Mouse (Mus musculus) MEL (cell line): ENCODE measurements around the gene Mast3. TPM values are rescaled to one million over a fixed set of nuclear protein-coding genes. Genes with fewer than 3 reads are reported as not detected.

Experiments
- DNase-seq: peaks from one replicate; pipeline ENCODE4 v3.0.0; 2011; ENCODE audit warnings: low read depth, low spot score
- H3K27ac ChIP-seq: 2 replicates; pipeline ENCODE4 v1.5.1; 2012; ENCODE audit warnings: low read depth, mild to moderate bottlenecking, control low read depth, low read length, moderate library complexity; ENCODE audit not compliant: control insufficient read depth
- H3K27me3 ChIP-seq, 2 experiments: fragments of 150-350 bp in 1 of 2; sonication (generic) in 1 of 2; 2 replicates each; pipeline ENCODE4 v1.6.1; 2012; ENCODE audit warnings: low read length in 2 of 2, mild to moderate bottlenecking in 2 of 2, improper control_type of control experiment in 1 of 2, moderate library complexity in 1 of 2; ENCODE audit not compliant: insufficient read depth in 2 of 2, control insufficient read depth in 1 of 2
- H3K36me3 ChIP-seq, 2 experiments: 2 replicates each; pipeline ENCODE4 v1.6.1; 2012 to 2014; ENCODE audit warnings: low read length in 2 of 2, improper control_type of control experiment in 1 of 2, inconsistent platforms in 1 of 2, mild to moderate bottlenecking in 1 of 2; ENCODE audit not compliant: insufficient read depth in 2 of 2, control insufficient read depth in 1 of 2
- H3K4me1 ChIP-seq, 2 experiments: fragments of 150-350 bp in 1 of 2; sonication (generic) in 1 of 2; 2 replicates each; pipeline ENCODE4 v1.6.1; 2012; ENCODE audit warnings: low read length in 2 of 2, improper control_type of control experiment in 1 of 2, mild to moderate bottlenecking in 1 of 2; ENCODE audit not compliant: insufficient read depth in 2 of 2, control insufficient read depth in 1 of 2
- H3K4me3 ChIP-seq, 2 experiments: fragments of 150-350 bp in 1 of 2; sonication (generic) in 1 of 2; 2 replicates each; pipeline ENCODE4 v1.5.1; 2012; ENCODE audit warnings: low read depth in 2 of 2, low read length in 2 of 2, mild to moderate bottlenecking in 2 of 2, moderate library complexity in 2 of 2, control low read depth in 1 of 2, improper control_type of control experiment in 1 of 2; ENCODE audit not compliant: control insufficient read depth in 1 of 2, insufficient read depth in 1 of 2
- H3K79me2 ChIP-seq: 2 replicates; pipeline ENCODE4 v1.6.1; 2012; ENCODE audit warnings: mild to moderate bottlenecking, low read length, moderate library complexity; ENCODE audit not compliant: control insufficient read depth, poor library complexity, insufficient read depth
- H3K9ac ChIP-seq: 2 replicates; pipeline ENCODE4 v1.6.1; 2012; ENCODE audit warnings: low read depth, mild to moderate bottlenecking, control low read depth, low read length, moderate library complexity; ENCODE audit not compliant: control insufficient read depth, poor library complexity, severe bottlenecking
- H3K9me3 ChIP-seq: fragments of 150-350 bp; sonication (generic); replicated peaks from 2 replicates; pipeline ENCODE4 v1.6.1; 2012; ENCODE audit warnings: mild to moderate bottlenecking, low read length, improper control_type of control experiment, moderate library complexity; ENCODE audit not compliant: insufficient read depth
- CHD2 ChIP-seq: IDR thresholded peaks from 2 replicates; pipeline ENCODE4 v1.6.1; 2011; ENCODE audit warnings: low read length, improper control_type of control experiment
- CTCF ChIP-seq, 3 experiments: IDR thresholded peaks in 2 of 3; conservative IDR thresholded peaks in 1 of 3; 2 replicates each; pipeline ENCODE4 v1.5.1; 2011 to 2012; ENCODE audit warnings: low read length in 3 of 3, low read depth in 2 of 3, mild to moderate bottlenecking in 2 of 3, improper control_type of control experiment in 1 of 3, inconsistent platforms in 1 of 3, mixed read lengths in 1 of 3, moderate library complexity in 1 of 3; ENCODE audit not compliant: control insufficient read depth in 1 of 3, insufficient read depth in 1 of 3, poor library complexity in 1 of 3, severe bottlenecking in 1 of 3
- E2F4 ChIP-seq: IDR thresholded peaks from 2 replicates; pipeline ENCODE4 v1.6.1; 2011; ENCODE audit warnings: low read depth, low read length, improper control_type of control experiment, borderline replicate concordance
- ELF1 ChIP-seq: IDR thresholded peaks from 2 replicates; pipeline ENCODE4 v1.6.1; 2014; ENCODE audit warnings: low read depth, mild to moderate bottlenecking, inconsistent platforms, low read length, improper control_type of control experiment, moderate library complexity
- EP300 ChIP-seq, 2 experiments: IDR thresholded peaks; 2 replicates each; pipeline ENCODE4 v1.6.1; 2011; ENCODE audit warnings: improper control_type of control experiment in 2 of 2, low read length in 2 of 2, low read depth in 1 of 2, mild to moderate bottlenecking in 1 of 2
- GATA1 ChIP-seq: IDR thresholded peaks from 2 replicates; pipeline ENCODE4 v1.6.1; 2011; ENCODE audit warnings: low read depth, low read length, improper control_type of control experiment
- HCFC1 ChIP-seq: IDR thresholded peaks from 2 replicates; pipeline ENCODE4 v1.6.1; 2012; ENCODE audit warnings: low read depth, mild to moderate bottlenecking, inconsistent platforms, low read length, improper control_type of control experiment, moderate library complexity
- JUND ChIP-seq: IDR thresholded peaks from 2 replicates; pipeline ENCODE4 v1.6.1; 2011; ENCODE audit warnings: low read depth, mild to moderate bottlenecking, improper control_type of control experiment, low read length
- KAT2A ChIP-seq: conservative IDR thresholded peaks from 2 replicates; pipeline ENCODE4 v1.6.1; 2012; ENCODE audit warnings: low read depth, low read length, improper control_type of control experiment, inconsistent platforms
- MAFK ChIP-seq: IDR thresholded peaks from 2 replicates; pipeline ENCODE4 v1.6.1; 2011; ENCODE audit warnings: low read depth, mild to moderate bottlenecking, low read length, improper control_type of control experiment, borderline replicate concordance
- MAX ChIP-seq: IDR thresholded peaks from 2 replicates; pipeline ENCODE4 v1.6.1; 2011; ENCODE audit warnings: low read length, improper control_type of control experiment
- MEF2A ChIP-seq: IDR thresholded peaks from 2 replicates; pipeline ENCODE4 v1.6.1; 2014; ENCODE audit warnings: low read depth, mild to moderate bottlenecking, inconsistent platforms, low read length, improper control_type of control experiment; ENCODE audit not compliant: poor library complexity, insufficient replicate concordance, severe bottlenecking; ENCODE audit errors: extremely low read depth
- MXI1 ChIP-seq: IDR thresholded peaks from 2 replicates; pipeline ENCODE4 v1.6.1; 2011; ENCODE audit warnings: mild to moderate bottlenecking, low read depth, low read length, improper control_type of control experiment
- MYC ChIP-seq: IDR thresholded peaks from 2 replicates; pipeline ENCODE4 v1.6.1; 2011; ENCODE audit warnings: low read depth, mild to moderate bottlenecking, low read length, improper control_type of control experiment, moderate library complexity
- NELFE ChIP-seq: IDR thresholded peaks from 2 replicates; pipeline ENCODE4 v1.6.1; 2011; ENCODE audit warnings: low read depth, low read length, improper control_type of control experiment
- NRF1 ChIP-seq: IDR thresholded peaks from 2 replicates; pipeline ENCODE4 v1.6.1; 2014; ENCODE audit warnings: low read depth, mild to moderate bottlenecking, inconsistent platforms, low read length, improper control_type of control experiment, moderate library complexity; ENCODE audit not compliant: poor library complexity, insufficient read depth, severe bottlenecking
- RAD21 ChIP-seq: IDR thresholded peaks from 2 replicates; pipeline ENCODE4 v1.6.1; 2011; ENCODE audit warnings: mild to moderate bottlenecking, low read depth, low read length, improper control_type of control experiment
- SIN3A ChIP-seq: IDR thresholded peaks from 2 replicates; pipeline ENCODE4 v1.6.1; 2012; ENCODE audit warnings: low read length, improper control_type of control experiment, inconsistent platforms
- SMC3 ChIP-seq: IDR thresholded peaks from 2 replicates; pipeline ENCODE4 v1.6.1; 2011; ENCODE audit warnings: low read depth, low read length, improper control_type of control experiment
- TCF12 ChIP-seq: IDR thresholded peaks from 2 replicates; pipeline ENCODE4 v1.6.1; 2014; ENCODE audit warnings: low read depth, mild to moderate bottlenecking, inconsistent platforms, low read length, improper control_type of control experiment, moderate library complexity
- ZC3H11A ChIP-seq: IDR thresholded peaks from 2 replicates; pipeline ENCODE4 v1.6.1; 2012; ENCODE audit warnings: low read depth, mild to moderate bottlenecking, inconsistent platforms, low read length, improper control_type of control experiment
- ZKSCAN1 ChIP-seq: IDR thresholded peaks from 2 replicates; pipeline ENCODE4 v1.6.1; 2012; ENCODE audit warnings: low read depth, mild to moderate bottlenecking, inconsistent platforms, low read length, improper control_type of control experiment, moderate library complexity
- ZNF384 ChIP-seq: IDR thresholded peaks from 2 replicates; pipeline ENCODE4 v1.6.1; 2012; ENCODE audit warnings: low read depth, mild to moderate bottlenecking, inconsistent platforms, low read length, improper control_type of control experiment
- polyA plus RNA-seq, 2 experiments: library from polyadenylated mRNA; stranded (reverse) in 1 of 2; unstranded in 1 of 2; fragments of >175 nt in 1 of 2; fragments of >200 nt in 1 of 2; gene quantifications; 2 replicates each; pipeline versions ENCODE4 v1.2.1 to v1.2.4; 2012; ENCODE audit warnings: low replicate concordance in 2 of 2, low read depth in 1 of 2; ENCODE audit not compliant: insufficient read length in 2 of 2, insufficient read depth in 1 of 2, missing spikeins in 1 of 2
- total RNA-seq: library from RNA; depleted of rRNA; stranded (reverse); fragments of 300-350 nt; gene quantifications from 2 replicates; pipeline ENCODE4 v1.2.3, GENCODE M21; 2012

The Mast3 gene
- total and polyA plus RNA-seq, 3 experiments = 13.5 to 54.7 TPM; not detected in 1

DNA sequence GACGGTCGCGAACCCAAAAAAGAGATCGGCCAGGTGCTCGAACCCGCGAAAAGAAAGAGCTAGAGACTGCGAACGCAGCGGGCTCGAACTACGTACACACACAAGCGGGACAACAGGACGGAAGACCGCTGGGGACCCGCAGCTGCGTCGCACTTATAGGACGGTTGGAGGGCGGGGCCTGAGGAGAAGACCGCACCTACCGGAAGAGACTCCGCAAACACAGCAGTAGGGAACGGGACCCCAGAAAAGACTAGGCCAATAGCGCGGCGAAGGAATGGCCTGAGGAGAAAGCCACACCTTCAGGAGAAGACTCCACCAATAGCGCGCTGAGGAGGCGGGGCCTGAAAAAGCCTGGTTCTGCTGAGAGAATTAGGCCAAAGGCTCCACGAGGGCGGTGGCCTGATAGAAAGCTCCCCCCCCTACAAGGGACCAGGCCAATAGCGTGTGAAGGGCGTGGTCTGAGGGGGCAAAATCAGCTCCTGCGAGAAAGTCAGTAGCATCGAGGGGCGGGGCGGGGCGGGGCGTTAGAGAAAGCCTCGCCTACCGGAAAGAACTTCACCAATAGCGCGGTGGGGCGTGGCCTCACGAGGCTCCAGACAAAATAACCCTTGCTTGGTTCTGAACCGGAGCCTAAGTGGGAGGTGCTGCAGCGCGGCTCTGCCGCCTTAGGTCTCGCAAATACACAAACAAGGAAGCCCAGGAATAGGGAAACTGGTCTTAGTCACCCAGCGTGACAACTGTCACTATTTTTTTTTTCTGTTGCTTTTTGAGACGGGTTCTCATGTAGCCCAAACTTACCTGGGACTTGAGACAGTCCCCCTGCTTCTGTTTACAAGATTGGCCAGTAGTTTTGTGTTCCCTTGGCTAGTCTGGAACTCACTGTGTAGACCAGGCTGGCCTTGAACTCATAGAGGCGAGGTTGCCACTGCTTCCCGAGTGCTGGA, 34.8 kb upstream of the Mast3 start, which contains the start of gene Arrdc2 (continued):
- TF ChIP-seq ELF1 = peak; percentile 96
- TF ChIP-seq CHD2 = no peak
- TF ChIP-seq MEF2A = no peak
- no peak; the same call in 1 of the 2 replicates for TF ChIP-seq MAX
- no peak for TF ChIP-seq RAD21
- TF ChIP-seq MXI1 = peak; percentile 86
- TF ChIP-seq NELFE = peak; percentile 100
- TF ChIP-seq ZNF384 = peak; percentile 95
- no peak for TF ChIP-seq E2F4
- peak; percentile 89 for TF ChIP-seq SIN3A
- peak; percentile 78 for TF ChIP-seq HCFC1

DNA sequence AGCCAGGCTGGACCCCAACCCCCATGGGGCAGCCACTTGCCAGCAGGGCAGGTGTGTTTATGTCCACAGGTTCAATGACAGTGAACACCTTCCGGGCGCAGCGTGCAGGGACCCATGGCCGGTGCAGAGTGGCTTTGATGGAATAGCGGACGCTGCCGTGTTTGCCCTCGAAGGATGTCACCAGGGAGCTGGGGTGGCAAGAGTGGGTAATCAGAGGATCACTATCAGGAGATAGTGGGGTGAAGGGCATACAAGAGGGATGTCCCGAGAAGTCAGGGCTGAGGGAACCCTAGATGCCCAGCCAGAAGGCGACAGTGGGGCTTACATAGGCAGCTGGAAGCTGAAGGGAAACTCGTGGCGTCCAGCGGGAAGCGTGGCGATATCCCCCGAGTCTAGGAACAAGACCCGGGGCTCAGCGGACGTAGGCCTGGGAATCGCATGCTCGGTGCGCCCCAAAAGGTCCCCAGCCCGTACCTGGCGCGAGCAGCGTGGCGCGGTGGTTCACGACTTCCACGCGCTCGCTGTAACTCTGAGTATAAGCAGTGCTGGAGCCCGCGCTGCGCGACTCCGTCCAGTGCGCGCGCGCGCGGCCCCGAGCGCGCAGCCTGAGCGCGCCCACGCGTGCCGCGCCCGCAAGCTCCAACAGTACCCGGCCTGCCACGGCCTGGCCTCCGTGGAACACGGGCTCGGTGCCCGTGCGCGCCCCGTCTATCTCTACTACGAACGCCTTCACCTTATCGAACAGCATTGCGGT, 34.0 kb upstream of the Mast3 start:
- Histone ChIP-seq H3K36me3 (peaks cover 0 to 11% of the 10 kb centered on the region in 2 experiments; a peak in 2 of 4 replicates), H3K27me3 (no peaks in the 10 kb centered on the region), H3K9me3 (no peaks in the 10 kb centered on the region), H3K4me1 (peaks cover 0 to 7% of the 10 kb centered on the region in 2 experiments; a peak in 1 of 4 replicates), H3K27ac (peak overlapping the region; percentile 91), H3K9ac (peak overlapping the region; percentile 87), H3K79me2 (no peaks in the 10 kb centered on the region; the same call in 1 of the 2 replicates), H3K4me3 (peak overlapping the region; percentile 65 to 73)
- TF ChIP-seq NRF1 (peak; percentile 56; the same call in 1 of the 2 replicates), KAT2A (no peak), EP300 (IDR thresholded peaks at IDR 0.05; ENCODE audit: low read depth in 1 of 2, low read length in 2 of 2) (0 out of 4 replicates have a peak, but pooled peaks of 1 of the 2 experiments have one; percentile 7), HCFC1 (0 out of 2 replicates have a peak, but pooled peaks have one; percentile 16), MEF2A (no peak), MAX (peak; percentile 55; the same call in 1 of the 2 replicates), SMC3 (no peak), JUND (no peak), CTCF (IDR thresholded peaks at IDR 0.05 in 2 of 3, conservative IDR thresholded peaks at IDR 0.05 in 1 of 3; ENCODE audit: control insufficient read depth in 1 of 3, insufficient read depth in 1 of 3, low read depth in 2 of 3, low read length in 3 of 3, poor library complexity in 1 of 3, severe bottlenecking in 1 of 3) (peak in 2 of 3 experiments; percentile 12 to 13; a peak in 1 of 6 replicates), TCF12 (0 out of 2 replicates have a peak, but pooled peaks have one; percentile 21), E2F4 (0 out of 2 replicates have a peak, but pooled peaks have one; percentile 44), SIN3A (no peak; the same call in 1 of the 2 replicates), MYC (peak; percentile 71), ZC3H11A (no peak), ZNF384 (no peak), GATA1 (no peak), MAFK (no peak), ZKSCAN1 (no peak)
- no peak for DNase-seq
